Mouse (Mus musculus): ENCODE measurements around the gene Ctse.
A peak's percentile ranks its signal among the peaks of the same experiment; 100 is the strongest.
"Not testable (repeated sequence)": the region's sequence is repeated elsewhere in the genome, so short reads cannot be mapped to it uniquely, and the experiment has no call there.

Gene Ctse

GRCm38 (mm10) chr1:131637791-131638540, at the start of gene Ctse:
TSS of gene Ctse (plus strand) at chr1:131638306.
- no peak for DNase-seq (ENCODE audit: low read depth, low spot score)

- no peak for DNase-seq (ENCODE audit: low read depth, low spot score)
Observed at GRCm38 (mm10) chr1:131598905-131599304, 39.2 kb upstream of the Ctse start, which contains the start of gene Avpr1b. TSS of gene Avpr1b (plus strand) at chr1:131599239.

- DNase-seq (ENCODE audit: low read depth, low spot score): no peak
Observed at GRCm38 (mm10) chr1:131600314-131600713, 37.8 kb upstream of the Ctse start.

DNA sequence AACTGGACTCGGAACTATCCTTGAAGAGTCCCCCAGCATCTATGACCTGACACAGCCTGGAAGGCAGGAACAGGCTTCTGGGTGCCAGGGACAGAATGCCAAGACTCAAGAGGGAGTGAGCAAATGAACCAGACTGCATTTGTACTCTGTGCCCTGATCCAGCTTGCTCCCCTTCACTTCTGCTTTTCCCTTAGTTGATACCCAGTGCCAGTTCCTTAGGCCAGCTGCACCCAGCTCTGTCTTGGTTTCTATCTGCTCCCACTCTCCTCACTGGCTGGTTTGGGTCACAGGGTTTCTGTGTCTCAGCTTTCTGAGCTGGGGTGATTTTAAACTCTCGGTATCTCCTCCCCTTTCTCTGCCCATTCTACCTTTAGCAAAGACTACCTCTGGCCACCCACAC, 31.4 kb upstream of the Ctse start:
- no peak for DNase-seq (ENCODE audit: low read depth, low spot score)

GRCm38 (mm10) chr1:131612556-131613155, 25.4 kb upstream of the Ctse start:
- DNase-seq (ENCODE audit: low read depth, low spot score): no peak

- DNase-seq (ENCODE audit: low read depth, low spot score): peak; percentile 82
Observed at GRCm38 (mm10) chr1:131613361-131614133, 24.6 kb upstream of the Ctse start.

DNA sequence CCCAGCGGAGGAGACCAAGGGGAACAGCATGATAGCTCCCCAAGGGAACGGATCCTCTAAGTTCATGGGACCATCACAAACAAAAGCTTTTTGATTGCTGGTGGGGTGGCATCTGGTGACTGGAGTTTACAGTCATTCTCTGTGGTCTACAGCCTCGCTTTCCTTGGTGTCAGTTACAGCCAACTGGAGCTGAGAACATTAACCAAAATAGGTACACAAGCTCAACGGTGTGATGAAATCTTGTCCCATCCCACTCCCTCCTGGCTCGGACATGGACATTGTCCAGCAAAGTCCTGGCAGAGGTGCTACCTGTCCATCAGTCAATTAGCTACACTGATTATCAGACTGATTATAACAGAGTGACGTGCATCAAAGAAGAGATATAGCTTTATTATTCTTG, 23.5 kb upstream of the Ctse start:
- DNase-seq (ENCODE audit: low read depth, low spot score): no peak

- DNase-seq (ENCODE audit: low read depth, low spot score): no peak
Observed at GRCm38 (mm10) chr1:131616131-131616530, 22.0 kb upstream of the Ctse start.

- DNase-seq (ENCODE audit: low read depth, low spot score): no peak
Observed at GRCm38 (mm10) chr1:131616546-131617220, 21.4 kb upstream of the Ctse start.

GRCm38 (mm10) chr1:131618576-131618975, 19.5 kb upstream of the Ctse start:
- peak; percentile 31 for DNase-seq (ENCODE audit: low read depth, low spot score)

DNA sequence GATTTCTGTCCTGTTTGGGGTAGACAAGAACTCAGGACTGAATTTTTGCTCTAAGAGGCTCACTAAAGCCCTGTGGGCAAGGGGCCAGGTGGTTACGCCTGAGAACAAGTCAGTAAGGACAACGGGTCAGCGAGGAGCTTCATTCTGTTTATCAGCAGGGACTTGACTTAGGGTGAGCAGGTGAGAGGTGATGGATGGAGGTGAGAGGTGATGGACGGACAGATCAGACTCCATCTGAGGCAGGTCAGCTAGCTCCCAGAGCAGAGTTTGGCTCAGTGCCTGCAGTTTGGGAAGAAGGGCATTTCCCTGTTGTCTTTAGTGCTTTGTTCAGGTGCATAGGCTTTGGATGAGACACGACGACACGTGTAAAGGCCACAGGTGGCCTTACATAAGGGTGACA, 18.8 kb upstream of the Ctse start:
- DNase-seq (ENCODE audit: low read depth, low spot score): no peak

- no peak for DNase-seq (ENCODE audit: low read depth, low spot score)
Observed at GRCm38 (mm10) chr1:131623644-131624043, 14.5 kb upstream of the Ctse start.

DNA sequence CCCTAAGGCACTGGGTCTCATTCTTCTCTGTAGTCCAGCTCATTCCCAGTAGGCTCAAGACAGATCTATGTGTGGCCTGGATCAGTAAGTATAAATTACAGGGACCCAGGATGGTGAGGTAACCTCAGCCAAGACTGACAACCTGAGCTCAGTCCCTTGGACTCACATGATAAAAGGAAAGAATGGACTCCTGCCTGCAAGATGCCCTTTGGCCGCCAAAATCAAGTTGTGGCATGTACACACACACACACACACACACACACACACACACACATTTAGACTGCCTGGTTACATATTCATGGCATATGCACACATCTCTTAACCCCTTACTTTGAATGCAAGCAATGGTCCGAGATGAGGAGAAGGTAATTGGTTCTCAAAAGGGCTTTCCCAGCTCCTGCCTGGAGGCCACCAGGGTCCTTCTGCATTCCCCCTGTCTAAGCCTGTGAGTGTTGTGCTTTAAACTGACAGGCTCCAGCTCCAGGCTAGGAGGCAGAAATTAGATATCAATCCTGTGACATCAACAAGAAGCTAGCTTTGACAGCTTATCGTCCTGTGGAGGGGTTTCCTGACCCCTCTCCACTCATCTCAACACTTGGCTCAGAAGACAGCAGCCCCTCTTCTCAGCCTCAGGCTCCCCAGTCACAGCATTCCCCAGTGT, 13.8 kb upstream of the Ctse start:
- no peak for DNase-seq (ENCODE audit: low read depth, low spot score)

- no peak for DNase-seq (ENCODE audit: low read depth, low spot score)
Observed at GRCm38 (mm10) chr1:131626200-131626599, 11.9 kb upstream of the Ctse start.

DNA sequence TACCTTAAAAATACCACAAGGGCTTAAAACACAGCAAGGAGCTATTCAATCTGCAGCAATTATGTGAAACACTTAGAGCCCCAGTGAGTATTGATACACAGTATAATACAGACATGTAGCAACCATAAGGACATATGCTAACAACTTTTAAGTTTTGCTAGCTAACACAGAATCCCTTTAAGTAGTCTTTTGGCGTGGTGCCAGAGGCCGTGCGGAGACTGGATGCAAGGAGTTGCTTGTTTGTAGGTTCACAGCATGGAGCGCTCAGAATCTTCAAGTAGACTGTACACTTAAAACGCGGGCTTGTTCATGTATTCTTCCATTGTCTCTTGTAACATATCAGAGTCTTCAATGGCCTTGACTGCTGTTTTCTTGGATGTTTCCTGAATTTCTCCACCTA, 5.9 kb upstream of the Ctse start:
- not testable (repeated sequence) for DNase-seq (ENCODE audit: low read depth, low spot score)

- DNase-seq (ENCODE audit: low read depth, low spot score): no peak
Observed at GRCm38 (mm10) chr1:131634495-131634894, 3.6 kb upstream of the Ctse start.

DNA sequence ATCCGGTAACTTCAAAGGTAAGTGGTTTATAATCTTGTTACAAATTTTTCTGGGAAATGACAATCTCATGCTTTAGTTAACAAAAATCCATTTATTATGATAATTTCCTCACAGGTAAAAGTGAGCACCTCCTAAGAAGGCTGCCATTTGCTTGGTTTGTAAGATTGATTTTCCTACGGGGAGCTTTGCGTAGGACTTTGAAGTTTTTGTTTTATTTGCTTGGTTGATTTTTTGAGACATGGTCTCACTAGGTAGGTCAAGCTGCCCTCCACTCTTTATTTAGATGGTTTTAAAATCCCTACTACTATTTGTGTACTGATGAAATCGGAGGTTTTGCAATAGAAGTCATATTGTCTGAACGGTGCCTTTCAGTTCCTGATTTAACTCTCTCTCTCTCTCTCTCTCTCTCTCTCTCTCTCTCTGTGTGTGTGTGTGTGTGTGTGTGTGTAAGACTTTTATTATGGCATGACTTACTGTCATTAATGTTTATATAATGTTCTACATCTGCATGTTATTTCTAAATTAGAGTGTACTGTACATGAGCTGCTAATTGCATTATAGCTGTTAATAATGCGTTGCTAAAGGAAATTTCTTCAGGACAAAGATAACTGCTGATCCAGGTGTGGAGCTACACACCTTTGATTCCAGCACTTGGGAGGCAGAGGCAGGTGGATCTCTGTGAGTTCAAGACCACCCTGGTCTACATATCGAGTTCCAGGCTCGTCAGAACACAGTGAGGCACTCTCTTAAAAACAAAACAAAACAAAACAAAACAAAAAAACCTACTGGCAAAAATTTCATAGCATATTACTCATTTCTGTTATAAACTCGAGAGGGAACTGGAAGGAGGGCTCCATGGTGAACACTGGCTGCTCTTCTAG, 675 bp downstream of the Ctse start:
- DNase-seq (ENCODE audit: low read depth, low spot score): no peak

GRCm38 (mm10) chr1:131640062-131640461, 2.0 kb downstream of the Ctse start:
- no peak for DNase-seq (ENCODE audit: low read depth, low spot score)

- DNase-seq (ENCODE audit: low read depth, low spot score): no peak
Observed at GRCm38 (mm10) chr1:131641565-131641964, 3.5 kb downstream of the Ctse start.

DNA sequence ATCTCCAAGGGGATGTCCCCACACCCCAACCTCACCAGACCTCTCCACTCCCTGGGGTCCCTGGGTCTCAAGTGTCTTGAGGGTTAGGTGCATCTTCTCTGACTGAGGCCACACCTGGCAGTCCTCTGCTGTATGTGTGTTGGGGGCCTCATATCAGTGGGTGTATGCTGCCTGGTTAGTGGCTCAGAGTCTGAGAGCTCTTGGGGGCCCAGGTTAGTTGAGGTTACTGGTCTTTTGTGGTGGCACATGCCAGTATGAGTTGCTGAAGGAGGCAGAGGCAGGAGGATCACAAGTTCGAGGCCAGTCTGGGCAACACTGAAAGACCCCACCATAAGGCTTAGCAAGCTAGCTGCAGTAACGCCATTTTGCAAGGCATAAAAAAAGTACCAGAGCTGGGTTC, 4.1 kb downstream of the Ctse start:
- no peak for DNase-seq (ENCODE audit: low read depth, low spot score)
